Mouse (Mus musculus) lung, embryonic 14.5 days (tissue): ENCODE measurements at regions not wholly inside any gene's neighbourhood (a gene's known extent, or its start where the extent isn't known, plus 50 kb on each side); places are given as distances from the start of the nearest gene placed in this dataset.

ENCODE experiments used
- ATAC-seq: fragments of 200-750 bp; cut with Nextera tagmentation; 2 replicates; pipeline ENCODE4 v1.8.0; 2017; ENCODE audit warnings: mild to moderate bottlenecking, moderate TSS enrichment, moderate library complexity; ENCODE audit not compliant: insufficient read depth
- DNase-seq: peaks from one replicate; pipeline ENCODE4 v3.0.0-alpha.2; 2015
- H3K27ac ChIP-seq: fragments of 300-500 bp; sonication (generic); 2 replicates; pipeline ENCODE4 v1.5.1; 2014; ENCODE audit warnings: low read depth, mild to moderate bottlenecking, moderate library complexity
- H3K27me3 ChIP-seq: fragments of 300-500 bp; sonication (generic); 2 replicates; pipeline ENCODE4 v1.6.1; 2014; ENCODE audit warnings: low read length, control low read depth; ENCODE audit not compliant: insufficient read depth
- H3K36me3 ChIP-seq: fragments of 300-500 bp; sonication (generic); 2 replicates; pipeline ENCODE4 v1.6.1; 2014; ENCODE audit warnings: control low read depth; ENCODE audit not compliant: insufficient read depth
- H3K4me1 ChIP-seq: fragments of 300-500 bp; sonication (generic); 2 replicates; pipeline ENCODE4 v1.6.1; 2014; ENCODE audit warnings: antibody characterized with exemption, control low read depth; ENCODE audit not compliant: insufficient read depth
- H3K4me2 ChIP-seq: fragments of 300-500 bp; sonication (generic); 2 replicates; pipeline ENCODE4 v1.6.1; 2014; ENCODE audit warnings: mild to moderate bottlenecking
- H3K4me3 ChIP-seq: fragments of 300-500 bp; sonication (generic); 2 replicates; pipeline ENCODE4 v1.5.1; 2014; ENCODE audit warnings: low read depth, low read length
- H3K9ac ChIP-seq: fragments of 300-500 bp; sonication (generic); 2 replicates; pipeline ENCODE4 v1.6.1; 2014
- H3K9me3 ChIP-seq: fragments of 300-500 bp; sonication (generic); 2 replicates; pipeline ENCODE4 v1.6.1; 2016; ENCODE audit warnings: low read depth, low read length, control low read depth
- CTCF ChIP-seq: IDR thresholded peaks from 2 replicates; pipeline ENCODE4 v1.5.1; 2016; ENCODE audit warnings: antibody characterized with exemption, low read depth
- WGBS: fragments of 180-500 bp; shearing (Covaris S2); extraction: QIAGEN DNeasy Blood & Tissue Kit; methylation state at CpG from one replicate; pipeline ENCODE4 v1.1.7; 2014; 5-methylcytosine and 5-hydroxymethylcytosine counted together

DNA sequence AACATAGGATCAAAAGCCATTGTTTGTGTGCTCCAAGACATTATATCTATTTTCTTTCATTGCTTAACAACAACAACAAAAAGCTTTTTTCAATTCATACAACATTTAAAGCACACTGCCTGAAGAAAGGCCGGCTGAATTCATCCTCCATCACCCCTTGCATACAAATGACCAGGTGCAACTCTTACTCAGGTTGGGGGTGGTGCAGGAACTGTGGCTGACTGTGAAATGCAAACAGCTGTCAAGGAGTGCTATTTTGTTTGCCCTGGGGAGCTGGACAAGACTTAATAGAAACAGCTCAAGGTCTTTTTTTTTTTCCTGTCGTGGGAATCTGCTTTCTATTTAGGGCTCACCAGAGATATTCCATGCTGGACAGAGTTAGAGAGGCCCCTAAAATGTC lies 406.6 kb upstream of the Cldn34d start:
- no peaks in the 10 kb centered on the region for H3K36me3 ChIP-seq
- H3K9me3 ChIP-seq: no peaks in the 10 kb centered on the region
- no peaks in the 10 kb centered on the region for H3K4me1 ChIP-seq
- 7% methylated on average over 2 of the region's 2 CpGs for WGBS
- DNase-seq (no peak), ATAC-seq (no peak)
- H3K4me2 ChIP-seq: no peak overlapping the region
- TF ChIP-seq CTCF: no peak
- no peak overlapping the region for H3K4me3 ChIP-seq
- H3K9ac ChIP-seq: no peak overlapping the region
- no peak overlapping the region for H3K27ac ChIP-seq
- no peaks in the 10 kb centered on the region for H3K27me3 ChIP-seq

DNA sequence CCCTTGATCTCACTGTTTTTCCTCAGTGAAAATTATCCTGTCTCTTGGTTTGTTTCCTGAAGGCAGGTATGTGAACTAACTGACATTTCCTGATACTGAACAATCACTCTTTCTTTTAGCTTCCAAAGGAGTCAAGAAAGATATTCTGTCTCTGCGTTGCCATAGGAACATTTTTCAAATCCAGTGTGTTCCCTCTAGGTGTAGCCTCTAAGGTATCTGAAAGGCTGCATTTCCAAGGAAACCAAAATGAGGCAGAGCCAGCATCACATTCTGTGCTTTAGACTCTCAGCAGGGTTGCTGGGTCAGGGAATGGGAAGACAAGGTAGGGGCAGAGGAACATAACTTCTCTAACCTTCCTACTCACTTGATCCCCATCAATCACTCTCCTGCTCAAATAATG lies 411.2 kb upstream of the Cldn34d start:
- ATAC-seq (no peak), DNase-seq (no peak)
- Histone ChIP-seq H3K4me3 (no peak overlapping the region), H3K9me3 (no peaks in the 10 kb centered on the region), H3K4me1 (no peaks in the 10 kb centered on the region), H3K36me3 (no peaks in the 10 kb centered on the region), H3K27ac (no peak overlapping the region), H3K27me3 (no peaks in the 10 kb centered on the region), H3K9ac (no peak overlapping the region), H3K4me2 (no peak overlapping the region)
- 77% methylated on average over 1 of the region's 1 CpGs for WGBS
- no peak for TF ChIP-seq CTCF

DNA sequence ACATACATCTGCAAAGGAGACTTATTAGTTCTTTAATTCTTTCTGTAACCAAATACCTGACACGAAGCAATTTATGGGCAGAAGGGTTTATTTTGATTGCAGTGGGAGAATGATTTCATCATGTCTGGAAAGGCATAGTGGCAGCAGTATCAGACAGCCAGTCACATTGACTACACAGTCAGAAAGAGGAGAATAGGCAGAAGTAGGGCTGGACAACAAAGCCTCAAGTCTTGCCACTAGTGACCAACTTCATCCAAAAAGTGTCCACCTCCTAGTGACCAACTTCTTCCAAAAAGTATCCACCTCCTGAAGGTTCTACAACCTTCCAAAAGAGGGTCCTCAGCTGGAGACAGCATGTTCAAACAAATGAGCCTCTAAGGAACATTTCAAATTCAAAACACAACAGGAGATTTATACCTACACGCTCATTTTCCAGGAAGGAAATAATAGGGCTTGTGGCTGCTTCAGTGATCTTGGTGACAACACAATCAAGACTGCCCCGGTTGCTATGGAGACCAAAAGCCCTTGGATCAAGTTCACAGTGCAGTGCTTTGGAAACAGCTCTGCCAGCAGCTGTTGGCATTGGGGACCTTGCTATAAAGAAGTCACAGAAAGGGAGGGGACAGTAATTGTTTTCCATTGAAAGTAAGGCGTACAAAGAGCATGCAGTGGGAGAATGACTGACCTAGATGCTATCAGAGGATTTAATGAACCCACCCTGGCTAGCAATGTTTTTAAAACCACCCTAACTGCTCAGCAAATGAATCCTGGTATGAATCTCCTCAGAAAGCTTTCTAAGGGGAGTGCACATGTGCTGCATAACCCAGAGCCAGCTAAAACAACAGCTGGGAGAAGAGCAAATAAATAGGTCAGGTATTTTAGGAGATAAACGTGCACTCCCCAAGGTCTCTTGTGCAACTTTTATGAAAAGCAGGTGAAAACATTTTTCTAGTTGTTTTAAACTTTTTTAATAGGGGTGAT lies 448.0 kb upstream of the Cldn34d start:
- WGBS: 49% methylated on average over 5 of the region's 5 CpGs
- Histone ChIP-seq H3K36me3 (no peaks in the 10 kb centered on the region), H3K9me3 (no peaks in the 10 kb centered on the region), H3K4me3 (no peak overlapping the region), H3K27ac (no peak overlapping the region), H3K4me1 (no peaks in the 10 kb centered on the region), H3K9ac (no peak overlapping the region), H3K27me3 (no peaks in the 10 kb centered on the region), H3K4me2 (no peak overlapping the region)
- ATAC-seq (no peak), DNase-seq (peak; percentile 13)
- TF ChIP-seq CTCF: no peak

DNA sequence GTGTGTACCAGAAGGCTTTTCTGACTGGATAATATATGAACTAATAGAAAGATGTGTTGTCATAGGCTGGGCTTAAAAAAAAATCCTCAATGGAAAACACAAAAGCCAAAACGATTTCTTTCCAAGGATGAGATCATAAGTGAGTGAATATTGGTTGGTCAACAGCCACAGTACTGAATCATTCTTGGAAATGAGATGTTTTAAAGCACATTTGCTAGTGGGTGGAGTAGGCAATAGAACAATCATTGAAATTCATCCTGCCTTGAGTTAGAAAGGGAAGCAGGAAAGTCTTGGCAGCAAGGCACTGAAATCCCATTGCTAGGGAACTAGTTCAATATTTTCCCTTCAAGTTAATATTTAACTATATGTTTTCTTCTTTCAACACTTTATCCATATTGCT lies 449.3 kb upstream of the Cldn34d start:
- 44% methylated on average over 1 of the region's 1 CpGs for whole genome bisulfite sequencing

DNA sequence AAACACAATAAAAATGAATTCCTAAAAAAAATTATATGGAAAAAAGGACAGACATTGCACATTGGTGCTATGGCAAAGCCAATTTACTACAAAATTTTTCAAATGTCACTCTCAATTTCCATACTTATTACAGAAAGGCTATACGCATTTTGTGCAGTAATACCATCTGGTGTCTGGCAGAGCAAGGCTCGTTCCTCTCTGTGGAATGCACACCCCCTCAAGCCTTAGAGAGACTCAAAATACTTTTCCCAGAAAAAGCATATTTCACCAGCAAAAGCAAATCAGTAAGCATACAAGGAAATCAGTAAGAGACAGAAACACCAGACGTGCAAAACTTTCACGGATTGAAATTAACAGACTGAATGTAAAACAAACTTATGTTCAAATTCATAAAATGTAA lies 431.0 kb upstream of the Tbl1x start:
- no peak overlapping the region for H3K27ac ChIP-seq
- H3K9me3 ChIP-seq: no peaks in the 10 kb centered on the region
- DNase-seq (no peak), ATAC-seq (no peak)
- 80% methylated on average over 4 of the region's 4 CpGs for WGBS
- no peak for TF ChIP-seq CTCF
- no peak overlapping the region for H3K4me3 ChIP-seq
- H3K27me3 ChIP-seq: no peaks in the 10 kb centered on the region
- H3K36me3 ChIP-seq: no peaks in the 10 kb centered on the region
- H3K9ac ChIP-seq: no peak overlapping the region
- H3K4me2 ChIP-seq: no peak overlapping the region
- no peaks in the 10 kb centered on the region for H3K4me1 ChIP-seq

More for the DNA sequence above, 449.3 kb upstream of the Cldn34d start:
- Histone ChIP-seq H3K27ac (no peak overlapping the region), H3K9ac (no peak overlapping the region), H3K4me2 (no peak overlapping the region), H3K9me3 (no peaks in the 10 kb centered on the region), H3K36me3 (no peaks in the 10 kb centered on the region), H3K27me3 (no peaks in the 10 kb centered on the region), H3K4me1 (no peaks in the 10 kb centered on the region), H3K4me3 (no peak overlapping the region)
- ATAC-seq (no peak), DNase-seq (no peak)
- TF ChIP-seq CTCF: no peak

DNA sequence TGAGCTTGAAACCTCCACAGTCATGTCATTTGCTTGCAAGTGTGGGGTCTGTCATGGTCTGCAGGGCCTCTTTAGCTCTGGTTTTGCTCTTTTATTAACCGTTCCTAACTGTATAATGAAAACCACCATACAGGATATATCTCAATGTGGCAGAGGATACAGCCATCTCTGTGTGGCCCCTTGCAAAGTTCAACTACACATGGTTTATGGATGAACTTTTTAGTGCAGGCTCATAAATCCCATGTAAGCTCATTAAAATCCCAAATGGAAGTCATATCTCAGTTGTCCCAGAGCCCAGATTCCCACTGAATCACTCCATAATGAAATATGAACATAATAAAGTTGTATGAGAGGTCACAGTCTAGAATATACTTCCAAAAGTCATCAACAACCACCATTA lies 428.1 kb upstream of the Tbl1x start:
- no peak overlapping the region for H3K27ac ChIP-seq
- H3K4me2 ChIP-seq: no peak overlapping the region
- no peaks in the 10 kb centered on the region for H3K9me3 ChIP-seq
- H3K4me3 ChIP-seq: no peak overlapping the region
- 56% methylated on average over 1 of the region's 1 CpGs for WGBS
- no peak for TF ChIP-seq CTCF
- H3K36me3 ChIP-seq: no peaks in the 10 kb centered on the region
- no peaks in the 10 kb centered on the region for H3K4me1 ChIP-seq
- H3K27me3 ChIP-seq: no peaks in the 10 kb centered on the region
- no peak for ATAC-seq
- H3K9ac ChIP-seq: no peak overlapping the region
- no peak for DNase-seq

DNA sequence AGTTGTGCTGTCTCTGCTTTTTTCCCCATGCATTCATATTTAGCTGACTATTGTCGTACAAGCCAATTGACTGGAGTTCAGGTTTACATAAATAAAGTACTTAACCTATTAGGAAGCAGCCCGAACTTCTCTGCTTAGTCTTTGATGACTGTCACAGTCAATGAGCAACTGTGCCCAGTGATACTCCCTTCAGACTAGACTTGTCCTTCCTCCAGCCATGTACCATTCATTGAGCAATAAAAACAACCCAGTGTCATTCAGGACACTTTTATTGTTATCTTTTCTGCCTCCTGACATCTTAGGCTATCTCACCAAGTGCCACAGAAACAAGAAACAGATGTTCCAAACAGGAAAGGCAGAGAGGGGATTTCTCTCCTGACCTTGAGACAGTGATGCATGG lies 389.1 kb upstream of the Tbl1x start:
- WGBS: 36% methylated on average over 2 of the region's 2 CpGs
- Histone ChIP-seq H3K4me3 (no peak overlapping the region), H3K4me1 (no peaks in the 10 kb centered on the region), H3K27ac (no peak overlapping the region), H3K4me2 (no peak overlapping the region), H3K27me3 (no peaks in the 10 kb centered on the region), H3K9me3 (no peaks in the 10 kb centered on the region), H3K36me3 (no peaks in the 10 kb centered on the region), H3K9ac (no peak overlapping the region)
- TF ChIP-seq CTCF: no peak
- DNase-seq (no peak), ATAC-seq (no peak)
